ENCODE assay signal across 14 mouse cellular contexts in the genomic region with DNA sequence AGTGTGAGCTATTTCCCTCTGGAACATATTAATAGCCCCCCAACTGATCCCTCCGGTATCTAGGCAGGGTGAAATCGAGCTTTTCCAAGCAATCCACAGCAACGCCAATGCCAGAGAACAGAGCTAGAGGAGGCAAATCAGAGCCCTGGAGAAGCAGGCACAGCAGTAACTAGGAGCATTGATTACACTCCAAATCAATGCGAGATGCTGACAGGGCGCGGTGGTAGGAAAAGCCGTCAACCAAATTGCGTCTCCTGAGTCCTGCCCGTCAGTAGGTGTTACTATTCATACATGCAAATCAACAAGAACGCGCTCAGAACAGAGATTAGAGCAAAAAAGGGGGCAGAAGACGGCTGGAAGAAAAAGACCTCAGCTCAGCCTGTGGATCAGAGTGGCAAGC.
DNase-seq lines count a peak whose midpoint lies in the region; ATAC-seq and TF ChIP-seq lines count a peak whose summit lies in the region.
"Had no signal": no experiment of that assay in that cellular context is flagged by ENCODE, and none has a peak within 500 bp of the region (broad histone marks: within the 10 kb centered on the region; RNA-seq: fewer than 3 reads in every experiment).

No protein-coding gene starts in this region.

- peak overlapping the region; percentile 21; the same call in 1 of the 2 replicates for H3K4me2 ChIP-seq in forebrain, embryonic 14.5 days (ENCODE audit: low read length)
- H3K4me2 ChIP-seq in hindbrain, embryonic 12.5 days (replicated peaks): peak overlapping the region; percentile 26; the same call in 1 of the 2 replicates
- H3K4me2 ChIP-seq in midbrain, postnatal 0 days (ENCODE audit: low read depth, low read length, poor library complexity, severe bottlenecking): peak overlapping the region; percentile 45
- H3K4me2 ChIP-seq: embryonic facial prominence, embryonic 12.5 days; liver, embryonic 12.5 days had no signal

- ATAC-seq in forebrain, embryonic 14.5 days: peak; percentile 40; the same call in 1 of the 2 replicates
- peak; percentile 56 for ATAC-seq in hindbrain, embryonic 12.5 days (ENCODE audit: low FRiP score)
- ATAC-seq in midbrain, postnatal 0 days (ENCODE audit: low FRiP score): peak; percentile 59
- no peak for ATAC-seq in monocyte, adult 5-6 weeks (replicated peaks; ENCODE audit: insufficient number of reproducible peaks, low FRiP score, low TSS enrichment, poor library complexity, severe bottlenecking)
- ATAC-seq: liver, embryonic 12.5 days had no signal

- 47% methylated on average over 12 of the region's 12 CpGs for WGBS in forebrain, embryonic 14.5 days
- 57% methylated on average over 12 of the region's 12 CpGs for WGBS in hindbrain, embryonic 12.5 days
- WGBS in midbrain, postnatal 0 days: 8% methylated on average over 12 of the region's 12 CpGs
- WGBS in limb, embryonic 10.5 days: 63% methylated on average over 12 of the region's 12 CpGs

- H3K4me1 ChIP-seq in forebrain, embryonic 14.5 days (ENCODE audit: control insufficient read depth, insufficient read depth, low read length): no peaks in the 10 kb centered on the region
- no peaks in the 10 kb centered on the region for H3K4me1 ChIP-seq in hindbrain, embryonic 12.5 days
- 0 out of 2 replicates have a peak, but pooled peaks cover 6% of the 10 kb centered on the region for H3K4me1 ChIP-seq in midbrain, postnatal 0 days (ENCODE audit: insufficient read depth, low read length)
- H3K4me1 ChIP-seq in limb, embryonic 10.5 days: no peaks in the 10 kb centered on the region
- H3K4me1 ChIP-seq: embryonic facial prominence, embryonic 12.5 days; liver, embryonic 12.5 days had no signal

- TF ChIP-seq CTCF in midbrain, postnatal 0 days (IDR thresholded peaks at IDR 0.05): no peak

- peak; percentile 6 to 24 for DNase-seq in left cerebral cortex, postnatal 25 days (ENCODE audit: low spot score in 2 of 2)
- no peak for DNase-seq in left cerebral cortex, postnatal 4 days
- DNase-seq in forebrain, embryonic 14.5 days (ENCODE audit: low spot score): peak; percentile 36
- peak; percentile 40 for DNase-seq in midbrain, postnatal 0 days (ENCODE audit: low spot score)
- DNase-seq in limb, embryonic 10.5 days (ENCODE audit: low spot score): no peak
- DNase-seq: heart, adult 2 months; heart, postnatal 36 days; kidney, adult 9 months; lung, postnatal 10 days had no signal

- intact Hi-C loops in left cerebral cortex, postnatal 25 days (cut with DNase I): no loop called here
- intact Hi-C loops in left cerebral cortex, postnatal 4 days (cut with DNase I): no loop called here

- peak overlapping the region; percentile 49; the same call in 1 of the 2 replicates for H3K27ac ChIP-seq in forebrain, embryonic 14.5 days (ENCODE audit: low read depth, low read length)
- H3K27ac ChIP-seq in hindbrain, embryonic 12.5 days: no peak overlapping the region
- peak overlapping the region; percentile 68 for H3K27ac ChIP-seq in midbrain, postnatal 0 days (ENCODE audit: low read depth, low read length)
- no peak overlapping the region for H3K27ac ChIP-seq in limb, embryonic 10.5 days
- H3K27ac ChIP-seq: embryonic facial prominence, embryonic 12.5 days; heart, adult 2 months; liver, embryonic 12.5 days had no signal

- no peak overlapping the region for H3K9ac ChIP-seq in forebrain, embryonic 14.5 days (ENCODE audit: low read length)
- H3K9ac ChIP-seq in hindbrain, embryonic 12.5 days: no peak overlapping the region
- H3K9ac ChIP-seq in midbrain, postnatal 0 days (replicated peaks; ENCODE audit: low read length, poor library complexity, severe bottlenecking): 0 out of 2 replicates have a peak overlapping the region, but pooled peaks have one; percentile 25
- H3K9ac ChIP-seq: embryonic facial prominence, embryonic 12.5 days; liver, embryonic 12.5 days had no signal

- no peaks in the 10 kb centered on the region for H3K27me3 ChIP-seq in forebrain, embryonic 14.5 days (replicated peaks; ENCODE audit: control insufficient read depth, insufficient read depth, low read length)
- no peaks in the 10 kb centered on the region for H3K27me3 ChIP-seq in hindbrain, embryonic 12.5 days
- no peaks in the 10 kb centered on the region for H3K27me3 ChIP-seq in midbrain, postnatal 0 days (ENCODE audit: insufficient read depth, low read length)
- H3K27me3 ChIP-seq in limb, embryonic 10.5 days (ENCODE audit: low read depth, poor library complexity, severe bottlenecking): no peaks in the 10 kb centered on the region
- H3K27me3 ChIP-seq: CH12.LX; embryonic facial prominence, embryonic 12.5 days; liver, embryonic 12.5 days had no signal

- H3K36me3 ChIP-seq in forebrain, embryonic 14.5 days (ENCODE audit: control insufficient read depth, insufficient read depth, low read length): no peaks in the 10 kb centered on the region
- H3K36me3 ChIP-seq in hindbrain, embryonic 12.5 days: no peaks in the 10 kb centered on the region
- H3K36me3 ChIP-seq in midbrain, postnatal 0 days (ENCODE audit: insufficient read depth, low read length): no peaks in the 10 kb centered on the region
- H3K36me3 ChIP-seq in limb, embryonic 10.5 days: no peaks in the 10 kb centered on the region
- H3K36me3 ChIP-seq: embryonic facial prominence, embryonic 12.5 days; liver, embryonic 12.5 days had no signal

- H3K4me3 ChIP-seq in forebrain, embryonic 14.5 days (ENCODE audit: low read depth, low read length): no peak overlapping the region
- H3K4me3 ChIP-seq in hindbrain, embryonic 12.5 days: no peak overlapping the region
- peak overlapping the region; percentile 27 for H3K4me3 ChIP-seq in midbrain, postnatal 0 days (ENCODE audit: low read depth, low read length)
- no peak overlapping the region for H3K4me3 ChIP-seq in limb, embryonic 10.5 days
- H3K4me3 ChIP-seq: embryonic facial prominence, embryonic 12.5 days; heart, adult 2 months; liver, embryonic 12.5 days had no signal

- no peaks in the 10 kb centered on the region for H3K9me3 ChIP-seq in forebrain, embryonic 14.5 days (replicated peaks; ENCODE audit: control insufficient read depth, low read length)
- no peaks in the 10 kb centered on the region for H3K9me3 ChIP-seq in hindbrain, embryonic 12.5 days (replicated peaks)
- no peaks in the 10 kb centered on the region for H3K9me3 ChIP-seq in midbrain, postnatal 0 days (ENCODE audit: low read length)
- H3K9me3 ChIP-seq in limb, embryonic 10.5 days (replicated peaks): no peaks in the 10 kb centered on the region
- H3K9me3 ChIP-seq: embryonic facial prominence, embryonic 12.5 days had no signal

Comparison
In these comparisons a context has a peak if more than half of its experiments do, and no peak if none do; other contexts are left out.
1. DNase-seq: peak in left cerebral cortex, postnatal 25 days (2 of 2), forebrain, embryonic 14.5 days (single experiment) and midbrain, postnatal 0 days (single experiment); none in left cerebral cortex, postnatal 4 days (single experiment) and limb, embryonic 10.5 days (single experiment).
2. H3K27ac ChIP-seq: peak in forebrain, embryonic 14.5 days (single experiment) and midbrain, postnatal 0 days (single experiment); none in hindbrain, embryonic 12.5 days (single experiment) and limb, embryonic 10.5 days (single experiment).
3. Peak in every context shown above with its lines, with median percentiles within 50 percentile points of each other: H3K4me2 ChIP-seq.